Mouse (Mus musculus) ES-E14 (cell line): ENCODE measurements around the gene Mtor.

Source experiments
- CHD2 ChIP-seq: IDR thresholded peaks from 2 replicates; pipeline ENCODE4 v1.6.1; 2014; ENCODE audit warnings: mild to moderate bottlenecking, low read depth, low read length, inconsistent platforms
- HCFC1 ChIP-seq: IDR thresholded peaks from 2 replicates; pipeline ENCODE4 v1.6.1; 2012; ENCODE audit warnings: low read length, inconsistent platforms, borderline replicate concordance; ENCODE audit not compliant: insufficient read depth
- MAFK ChIP-seq: IDR thresholded peaks from 2 replicates; pipeline ENCODE4 v1.6.1; 2014; ENCODE audit warnings: mild to moderate bottlenecking, low read depth, low read length, inconsistent platforms; ENCODE audit not compliant: insufficient read depth
- ZC3H11A ChIP-seq: IDR thresholded peaks from 2 replicates; pipeline ENCODE4 v1.6.1; 2012; ENCODE audit warnings: low read depth, mild to moderate bottlenecking, inconsistent platforms, low read length, borderline replicate concordance
- ZNF384 ChIP-seq: IDR thresholded peaks from 2 replicates; pipeline ENCODE4 v1.6.1; 2012; ENCODE audit warnings: low read depth, low read length, inconsistent platforms

DNA sequence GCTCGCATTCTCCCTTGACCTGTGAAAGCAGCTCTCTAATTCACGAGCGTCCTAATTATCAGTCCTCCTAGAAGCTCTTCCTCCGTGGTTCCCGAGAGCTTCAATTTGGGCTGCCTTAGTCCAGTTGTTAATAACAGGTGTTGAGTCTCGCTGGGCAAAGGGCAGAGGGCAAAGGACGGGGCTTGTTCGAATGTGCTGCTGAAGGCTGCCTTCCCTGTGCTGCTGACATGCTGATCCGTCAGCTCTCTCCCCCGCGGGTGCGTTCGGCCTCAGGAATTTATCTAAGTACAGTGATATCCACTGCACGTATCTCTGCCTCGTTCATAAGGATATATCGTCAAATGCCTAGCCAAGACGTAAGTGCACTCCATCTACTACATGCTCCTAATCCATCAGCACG is 15.1 kb upstream of the Mtor start:
- TF ChIP-seq ZC3H11A (no peak), HCFC1 (no peak), MAFK (no peak), CHD2 (no peak), ZNF384 (no peak)
